Mouse (Mus musculus) G1E (cell line): ENCODE measurements around the gene Rassf5. TPM values are rescaled to one million over a fixed set of nuclear protein-coding genes. Genes with fewer than 3 reads are reported as not detected.
"Not testable (repeated sequence)": the region's sequence is repeated elsewhere in the genome, so short reads cannot be mapped to it uniquely, and the experiment has no call there.

Source experiments
- ATAC-seq: 2 replicates; pipeline ENCODE4 v1.8.0; 2016; ENCODE audit warnings: mild to moderate bottlenecking; ENCODE audit not compliant: insufficient number of reproducible peaks, poor library complexity, low FRiP score, severe bottlenecking; ENCODE audit errors: extremely low read depth
- DNase-seq: peaks from one replicate; pipeline ENCODE4 v3.0.0; 2012; ENCODE audit warnings: low spot score
- H3K27me3 ChIP-seq: 2 replicates; pipeline ENCODE4 v1.6.1; 2012; ENCODE audit warnings: mild to moderate bottlenecking, low read length, inconsistent platforms; ENCODE audit not compliant: insufficient read depth
- H3K36me3 ChIP-seq: replicated peaks from 2 replicates; pipeline ENCODE3; 2012; ENCODE audit warnings: mild to moderate bottlenecking, inconsistent platforms
- H3K4me1 ChIP-seq: 2 replicates; pipeline ENCODE4 v1.6.1; 2012; ENCODE audit warnings: low read depth, low read length, inconsistent platforms, mixed read lengths; ENCODE audit not compliant: insufficient read depth
- H3K4me3 ChIP-seq: 2 replicates; pipeline ENCODE4 v1.5.1; 2012; ENCODE audit warnings: low read depth, mild to moderate bottlenecking, inconsistent platforms, low read length, moderate library complexity, mixed read lengths
- H3K9me3 ChIP-seq: replicated peaks from 2 replicates; pipeline ENCODE4 v1.6.1; 2012; ENCODE audit warnings: inconsistent platforms
- CTCF ChIP-seq: IDR thresholded peaks from 2 replicates; pipeline ENCODE4 v1.5.1; 2012; ENCODE audit warnings: low read depth, low read length, inconsistent platforms, mixed read lengths
- GATA1 ChIP-seq: IDR thresholded peaks from 2 replicates; pipeline ENCODE4 v1.6.1; 2012; ENCODE audit warnings: borderline replicate concordance, low read length, inconsistent platforms, mixed read lengths
- GATA2 ChIP-seq: IDR thresholded peaks from 2 replicates; pipeline ENCODE4 v1.6.1; 2012; ENCODE audit warnings: low read depth, low read length, inconsistent platforms, borderline replicate concordance
- POLR2AphosphoS5 ChIP-seq: IDR thresholded peaks from 2 replicates; pipeline ENCODE4 v1.6.1; 2012; ENCODE audit warnings: low read depth, low read length, inconsistent platforms; ENCODE audit not compliant: insufficient replicate concordance
- TAL1 ChIP-seq: conservative IDR thresholded peaks from 2 replicates; pipeline ENCODE4 v1.6.1; 2012; ENCODE audit warnings: low read depth, low read length, inconsistent platforms, mixed read lengths
- polyA plus RNA-seq: library from polyadenylated mRNA; stranded (reverse); fragments of >175 nt; gene quantifications from 2 replicates; pipeline ENCODE4 v1.2.3, GENCODE M21; 2012
- total RNA-seq, 2 experiments: library from RNA; stranded (forward) in 1 of 2; stranded (reverse) in 1 of 2; fragments of 200-1000 nt in 1 of 2; fragments of >200 nt in 1 of 2; fragmentation: Nextera tagmentation in 1 of 2; gene quantifications; 2 replicates each; pipeline ENCODE4 v1.2.3; 2014 to 2017

Rassf5 gene
- total and polyA plus RNA-seq, 3 experiments: 0.51 to 3.5 (median 0.75) TPM

DNA sequence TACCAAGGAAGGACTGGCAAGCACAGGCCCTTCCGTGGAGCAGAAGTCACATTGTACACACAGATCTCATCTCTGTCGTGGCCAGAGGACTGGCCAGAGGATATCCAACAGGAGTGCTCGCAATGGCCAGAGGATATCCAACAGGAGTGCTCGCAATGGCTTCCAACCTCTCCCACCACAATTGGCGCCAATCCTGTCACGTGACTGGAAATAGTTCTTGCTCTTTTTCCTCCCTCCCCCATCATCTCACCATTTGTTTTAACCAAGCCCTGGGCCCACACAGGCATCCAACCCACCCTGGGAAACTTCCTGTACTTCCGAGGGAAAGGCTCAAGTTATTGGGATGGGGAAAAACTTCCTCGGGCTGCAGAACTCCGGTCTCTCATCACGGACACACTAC, 23.7 kb upstream of the Rassf5 start:
- DNase-seq (no peak), ATAC-seq (no peak)
- no peaks in the 10 kb centered on the region for H3K9me3 ChIP-seq
- peaks cover 69% of the 10 kb centered on the region for H3K27me3 ChIP-seq
- H3K4me3 ChIP-seq: no peak overlapping the region
- peaks cover 8% of the 10 kb centered on the region; the same call in 1 of the 2 replicates for H3K4me1 ChIP-seq
- TF ChIP-seq POLR2AphosphoS5 (no peak), GATA2 (no peak), CTCF (no peak), TAL1 (no peak), GATA1 (no peak)
- H3K36me3 ChIP-seq: no peaks in the 10 kb centered on the region

DNA sequence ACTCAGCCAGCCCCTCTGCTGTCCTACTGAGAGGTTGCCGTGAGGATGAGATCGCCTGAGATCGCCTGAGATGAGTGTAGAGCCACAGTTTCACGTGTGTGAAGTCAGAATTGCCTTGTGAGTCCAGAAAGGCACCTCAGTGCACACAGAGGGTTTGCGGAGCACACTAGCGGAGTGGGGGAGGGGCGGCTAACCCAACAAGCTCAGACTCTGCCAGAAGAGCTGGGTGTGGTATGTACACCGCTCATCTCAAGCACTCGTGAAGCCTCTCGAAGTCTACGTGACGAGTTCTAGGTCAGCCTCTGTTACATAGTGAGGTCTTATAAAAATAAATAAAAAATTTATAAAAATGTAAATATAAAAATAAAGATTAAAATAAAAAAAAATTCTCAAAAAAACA, 18.8 kb upstream of the Rassf5 start:
- Histone ChIP-seq H3K36me3 (no peaks in the 10 kb centered on the region), H3K9me3 (no peaks in the 10 kb centered on the region), H3K4me3 (no peak overlapping the region), H3K27me3 (peaks cover 46% of the 10 kb centered on the region), H3K4me1 (peaks cover 5% of the 10 kb centered on the region; the same call in 1 of the 2 replicates)
- DNase-seq (no peak), ATAC-seq (no peak)
- TF ChIP-seq POLR2AphosphoS5 (no peak), CTCF (no peak), TAL1 (no peak), GATA1 (no peak), GATA2 (no peak)

DNA sequence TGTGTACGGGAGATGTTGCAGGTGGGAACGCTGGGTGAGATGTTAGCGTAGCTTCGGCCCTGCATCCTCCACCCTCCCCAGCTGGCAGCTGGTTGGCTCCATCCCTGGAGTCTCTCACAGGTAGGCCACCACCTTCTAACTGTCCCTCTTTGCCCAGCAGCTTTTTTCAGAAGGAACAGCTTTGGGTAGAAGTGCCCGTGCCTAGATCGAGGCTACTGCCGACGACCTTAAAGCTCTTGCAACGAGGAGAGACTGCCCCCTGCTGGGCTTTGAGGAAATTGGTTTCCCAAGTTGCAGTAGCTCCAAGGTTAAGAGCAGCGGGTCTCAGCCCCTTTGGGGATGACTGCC, 15.2 kb upstream of the Rassf5 start:
- Histone ChIP-seq H3K4me3 (no peak overlapping the region), H3K9me3 (no peaks in the 10 kb centered on the region), H3K36me3 (no peaks in the 10 kb centered on the region), H3K27me3 (peaks cover 52% of the 10 kb centered on the region), H3K4me1 (peaks cover 5% of the 10 kb centered on the region; the same call in 1 of the 2 replicates)
- ATAC-seq (no peak), DNase-seq (peak; percentile 52)
- TF ChIP-seq CTCF: peak; percentile 77
- TF ChIP-seq GATA1: no peak

DNA sequence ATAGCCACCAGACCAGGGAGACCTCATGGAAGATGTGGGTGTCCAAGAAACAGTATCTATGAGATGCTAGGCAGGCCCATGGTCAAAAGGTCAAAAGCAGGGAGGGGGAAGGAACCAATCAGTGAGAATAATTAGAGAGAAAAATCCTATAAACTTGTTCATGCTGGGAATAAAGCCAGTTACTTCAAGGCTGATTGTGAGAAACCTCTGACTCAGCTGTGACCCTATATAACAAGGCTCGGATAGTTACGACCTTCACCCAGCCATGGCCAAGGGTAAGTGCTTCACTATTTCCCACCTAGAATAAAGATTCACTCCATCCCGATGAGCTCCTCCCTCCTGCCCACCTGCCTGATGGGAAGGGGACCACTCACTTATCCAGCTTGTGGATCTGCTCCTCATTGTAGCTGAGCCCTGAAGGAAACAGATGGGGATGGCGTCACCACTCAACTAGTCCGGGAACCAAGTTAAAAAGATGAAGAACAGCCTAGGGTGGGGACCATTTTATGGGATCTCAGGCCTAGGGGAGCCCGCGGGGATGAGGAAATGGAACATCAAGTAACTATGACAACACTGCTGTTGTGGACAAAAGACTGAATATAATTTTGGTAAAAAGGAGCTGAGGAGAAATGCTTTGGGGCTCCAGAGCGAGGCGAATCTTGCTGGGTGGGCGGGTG, 14.7 kb upstream of the Rassf5 start:
- peaks cover 51% of the 10 kb centered on the region for H3K27me3 ChIP-seq
- TF ChIP-seq CTCF: no peak
- TF ChIP-seq GATA1: no peak
- no peak for TF ChIP-seq TAL1
- TF ChIP-seq GATA2: no peak
- no peak for TF ChIP-seq POLR2AphosphoS5
- DNase-seq: no peak
- no peak overlapping the region for H3K4me3 ChIP-seq
- H3K9me3 ChIP-seq: no peaks in the 10 kb centered on the region
- ATAC-seq: no peak
- H3K4me1 ChIP-seq: peaks cover 5% of the 10 kb centered on the region; the same call in 1 of the 2 replicates
- H3K36me3 ChIP-seq: no peaks in the 10 kb centered on the region

DNA sequence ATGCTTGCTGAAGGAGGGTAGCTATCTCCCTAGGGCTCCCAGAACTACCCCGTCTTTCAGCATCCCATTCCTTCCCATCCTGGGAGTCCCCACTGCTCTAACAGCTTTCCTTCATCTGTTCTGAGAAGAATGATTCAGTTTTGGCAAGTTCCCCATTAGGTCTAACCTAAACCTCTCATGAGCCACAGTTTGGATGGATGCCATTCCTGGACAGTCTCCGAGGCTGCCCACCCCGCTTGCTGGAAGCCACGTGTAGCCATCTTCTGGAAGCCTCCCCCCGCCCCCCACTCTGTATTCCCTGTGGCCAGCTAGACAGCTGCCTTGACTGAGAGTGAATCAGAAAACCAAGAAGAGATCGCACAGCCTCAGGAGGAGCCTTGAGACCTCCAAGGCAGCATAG, 12.2 kb upstream of the Rassf5 start:
- H3K4me1 ChIP-seq: peaks cover 3% of the 10 kb centered on the region; the same call in 1 of the 2 replicates
- DNase-seq: no peak
- TF ChIP-seq POLR2AphosphoS5 (no peak), GATA2 (no peak), CTCF (no peak), TAL1 (no peak), GATA1 (no peak)
- no peak for ATAC-seq
- H3K27me3 ChIP-seq: peaks cover 52% of the 10 kb centered on the region
- no peaks in the 10 kb centered on the region for H3K36me3 ChIP-seq
- no peaks in the 10 kb centered on the region for H3K9me3 ChIP-seq
- H3K4me3 ChIP-seq: no peak overlapping the region

DNA sequence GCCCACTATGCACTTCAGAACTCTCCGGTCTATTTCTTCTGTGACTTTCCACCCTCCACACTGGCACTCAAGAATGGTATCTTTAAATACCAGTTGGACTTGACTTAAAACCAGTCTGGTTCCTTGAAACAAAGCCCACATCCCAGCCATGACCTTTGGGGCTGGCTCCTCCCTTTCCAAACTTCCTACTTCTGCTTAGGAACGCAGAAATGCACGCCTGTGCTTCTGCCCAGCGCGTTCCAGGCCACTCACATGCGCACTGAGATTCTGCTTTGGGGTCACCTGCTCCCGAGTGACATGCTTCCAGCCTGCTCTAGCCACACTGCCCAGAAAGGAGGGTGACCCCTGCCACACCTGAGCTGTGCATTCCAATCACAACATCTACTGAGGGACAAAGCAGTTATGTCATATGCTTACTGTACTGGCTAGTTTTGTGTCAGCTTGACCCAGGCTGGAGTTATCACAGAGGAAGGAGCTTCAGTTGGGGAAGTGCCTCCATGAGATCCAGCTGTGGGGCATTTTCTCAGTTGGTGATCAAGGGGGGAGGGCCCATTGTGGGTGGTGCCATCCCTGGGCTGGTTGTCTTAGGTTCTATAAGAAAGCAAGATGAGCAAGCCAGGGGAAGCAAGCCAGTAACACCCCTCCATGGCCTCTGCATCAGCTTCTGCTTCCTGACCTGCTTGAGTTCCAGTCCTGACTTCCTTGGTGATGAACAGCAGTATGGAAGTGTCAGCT, 7.6 kb upstream of the Rassf5 start:
- peaks cover 51% of the 10 kb centered on the region for H3K27me3 ChIP-seq
- DNase-seq, H3K36me3 ChIP-seq, H3K4me3 ChIP-seq, H3K4me1 ChIP-seq, ATAC-seq, H3K9me3 ChIP-seq: not testable (repeated sequence)
